9 mouse cellular contexts compared by ENCODE assay signal in the genomic region with DNA sequence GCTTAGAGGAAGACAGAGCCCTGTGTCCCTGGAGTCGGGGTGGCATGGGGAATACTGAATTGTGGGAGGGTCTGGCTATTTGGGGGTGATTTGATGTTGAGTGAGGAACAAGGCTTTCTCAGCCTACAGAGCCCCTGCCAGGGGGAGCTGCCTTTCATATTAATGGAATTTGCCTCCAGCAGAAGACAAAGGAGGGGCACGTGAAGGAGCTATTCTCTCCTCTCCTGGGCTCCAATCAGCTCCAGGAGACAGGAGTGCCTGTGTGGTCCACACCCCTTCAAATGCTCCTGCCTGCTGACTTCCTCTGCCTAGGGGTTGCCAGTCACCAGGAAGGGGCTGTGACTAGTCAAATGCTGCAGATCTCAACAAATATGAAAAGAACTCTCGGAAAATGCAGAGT.
DNase-seq lines count a peak whose midpoint lies in the region; ATAC-seq and TF ChIP-seq lines count a peak whose summit lies in the region.
"Had no signal": no experiment of that assay in that cellular context is flagged by ENCODE, and none has a peak within 500 bp of the region (broad histone marks: within the 10 kb centered on the region; RNA-seq: fewer than 3 reads in every experiment).

No protein-coding gene starts in this region.

- TF ChIP-seq CTCF in left cerebral cortex, adult 2 months (IDR thresholded peaks at IDR 0.05), result no peak

- H3K27ac ChIP-seq in heart, embryonic 12.5 days (ENCODE audit: poor library complexity, severe bottlenecking), result no peak overlapping the region
- H3K27ac ChIP-seq in liver, embryonic 12.5 days, result no peak overlapping the region
- no peak overlapping the region for H3K27ac ChIP-seq in left cerebral cortex, adult 2 months

- peak; percentile 6 for DNase-seq in lung, postnatal 10 days
- DNase-seq in lung, postnatal 14 days, result no peak
- peak; percentile 7 for DNase-seq in yolk sac, embryonic 10.5 days (ENCODE audit: low spot score)
- DNase-seq in cerebellum, adult 8-10 months, result no peak
- no peak for DNase-seq in left cerebral cortex, adult 2 months (ENCODE audit: extremely low spot score in 1 of 2, low spot score in 2 of 2)

- intact Hi-C loops in left cerebral cortex, adult 2 months (cut with DNase I), result no loop called here

- peaks cover 16% of the 10 kb centered on the region for H3K4me1 ChIP-seq in heart, embryonic 12.5 days (replicated peaks)
- H3K4me1 ChIP-seq in liver, embryonic 12.5 days, result no peaks in the 10 kb centered on the region

- H3K27me3 ChIP-seq in heart, embryonic 12.5 days (replicated peaks), result no peaks in the 10 kb centered on the region
- 0 out of 2 replicates have a peak, but pooled peaks cover 4% of the 10 kb centered on the region for H3K27me3 ChIP-seq in liver, embryonic 12.5 days (replicated peaks)

- H3K9ac ChIP-seq in heart, embryonic 12.5 days, result peak overlapping the region; percentile 36; the same call in 1 of the 2 replicates
- H3K9ac ChIP-seq in liver, embryonic 12.5 days, result no peak overlapping the region

- no peaks in the 10 kb centered on the region for H3K9me3 ChIP-seq in heart, embryonic 12.5 days (replicated peaks)
- H3K9me3 ChIP-seq in liver, embryonic 12.5 days (replicated peaks), result no peaks in the 10 kb centered on the region

- no peaks in the 10 kb centered on the region for H3K36me3 ChIP-seq in heart, embryonic 12.5 days
- no peaks in the 10 kb centered on the region for H3K36me3 ChIP-seq in liver, embryonic 12.5 days

- 0 out of 2 replicates have a peak, but pooled peaks have one; percentile 55 for ATAC-seq in heart, embryonic 12.5 days (ENCODE audit: insufficient number of reproducible peaks, low FRiP score)
- no peak for ATAC-seq in liver, embryonic 12.5 days
- ATAC-seq in cerebellum, adult (ENCODE audit: insufficient number of reproducible peaks, low FRiP score, low TSS enrichment), result no peak
- ATAC-seq: activated CD4-positive, CD25-positive, alpha-beta regulatory T cell, adult 4 months had no signal

- peak overlapping the region; percentile 38 for H3K4me3 ChIP-seq in heart, embryonic 12.5 days
- H3K4me3 ChIP-seq in liver, embryonic 12.5 days, result no peak overlapping the region
- H3K4me3 ChIP-seq in left cerebral cortex, adult 2 months, result no peak overlapping the region

- 18% methylated on average over 3 of the region's 3 CpGs for WGBS in heart, embryonic 12.5 days
- 17% methylated on average over 3 of the region's 3 CpGs for WGBS in liver, embryonic 12.5 days (ENCODE audit: insufficient replicate concordance)

- peak overlapping the region; percentile 55 for H3K4me2 ChIP-seq in heart, embryonic 12.5 days
- peak overlapping the region; percentile 29 for H3K4me2 ChIP-seq in liver, embryonic 12.5 days

Comparison
In these comparisons a context has a peak if more than half of its experiments do, and no peak if none do; other contexts are left out.
1. DNase-seq: peak in lung, postnatal 10 days (single experiment) and yolk sac, embryonic 10.5 days (single experiment); none in lung, postnatal 14 days (single experiment), cerebellum, adult 8-10 months (single experiment) and left cerebral cortex, adult 2 months (0 of 2).